Mouse (Mus musculus): ENCODE data around the gene Scn5a. TPM values are rescaled to one million over a fixed set of nuclear protein-coding genes. Genes with fewer than 3 reads are reported as not detected.

Gene Scn5a
- total RNA-seq, 2 experiments from 2014 or later = 0.39 to 0.45 TPM

DNA sequence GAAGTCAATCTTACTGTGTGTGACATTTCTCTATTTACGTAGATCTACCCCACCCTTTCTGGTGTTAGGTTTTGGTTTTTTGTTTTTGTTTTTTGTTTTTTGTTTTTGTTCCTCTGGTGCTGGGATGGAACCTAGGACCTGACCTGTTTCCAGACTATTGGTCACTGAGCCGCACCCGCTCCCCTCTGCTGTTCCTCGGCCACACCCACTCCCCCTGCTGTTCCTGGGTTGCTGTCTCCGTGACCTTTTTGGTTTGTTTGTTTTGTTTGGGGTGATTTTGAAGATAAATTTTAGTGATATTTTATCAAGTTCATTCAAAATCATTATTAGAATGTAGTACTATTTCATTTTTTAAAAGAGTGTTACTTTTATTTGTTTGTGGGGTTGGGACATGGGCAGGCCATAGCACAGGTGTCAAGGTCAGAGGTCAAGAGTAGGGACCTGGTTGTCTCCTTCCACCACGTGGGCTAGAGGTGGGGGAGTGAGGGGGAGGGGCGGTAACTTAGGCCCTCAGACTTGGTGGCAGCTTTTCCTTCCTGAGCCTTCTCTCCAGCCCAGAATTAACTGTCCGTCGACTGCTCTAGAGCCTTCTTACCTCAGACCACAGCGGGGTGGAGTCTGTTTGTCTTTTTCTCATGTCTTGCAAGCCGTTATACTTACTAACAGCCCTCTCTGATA, 73.7 kb downstream of the Scn5a start:
- DNase-seq = no peak

DNA sequence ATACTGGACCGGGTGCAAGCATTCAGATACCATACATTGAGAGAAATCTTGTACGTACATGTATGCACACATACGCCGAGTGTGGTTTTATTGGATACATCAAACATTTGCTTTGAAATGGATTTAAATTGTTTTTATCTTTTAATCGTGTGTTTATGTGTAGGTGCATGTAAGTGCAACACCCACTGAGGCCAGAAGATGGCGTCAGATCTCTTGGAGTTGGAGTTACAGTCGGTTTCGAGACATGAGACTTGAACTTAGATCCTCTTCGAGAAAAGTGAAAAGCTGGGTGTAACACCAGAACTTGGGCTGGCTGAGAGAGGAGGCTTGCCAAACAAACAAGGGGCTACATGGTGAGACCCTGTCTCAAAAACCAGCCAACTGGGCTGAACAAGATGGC, 75.2 kb downstream of the Scn5a start:
- DNase-seq = no peak

DNA sequence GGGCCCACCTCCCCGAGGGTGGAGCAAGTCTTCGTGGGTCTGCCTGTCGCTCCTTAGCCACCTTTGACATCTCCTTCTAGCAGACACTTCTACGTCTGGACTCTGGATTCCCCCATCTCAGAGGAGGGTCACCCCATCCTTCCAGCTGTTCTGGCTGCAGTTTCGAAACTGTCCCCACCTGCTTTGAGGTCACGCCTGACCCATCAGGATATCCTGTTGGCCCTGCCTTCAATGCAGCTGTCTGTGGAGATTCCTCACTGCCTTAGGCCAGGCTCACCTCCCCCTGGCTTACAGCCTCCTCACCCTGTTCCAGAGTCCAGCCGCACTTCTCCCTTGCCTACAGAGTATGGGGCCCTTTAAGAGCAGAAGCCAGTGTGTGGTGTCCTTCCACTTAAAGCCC, 79.9 kb downstream of the Scn5a start:
- no peak for DNase-seq

DNA sequence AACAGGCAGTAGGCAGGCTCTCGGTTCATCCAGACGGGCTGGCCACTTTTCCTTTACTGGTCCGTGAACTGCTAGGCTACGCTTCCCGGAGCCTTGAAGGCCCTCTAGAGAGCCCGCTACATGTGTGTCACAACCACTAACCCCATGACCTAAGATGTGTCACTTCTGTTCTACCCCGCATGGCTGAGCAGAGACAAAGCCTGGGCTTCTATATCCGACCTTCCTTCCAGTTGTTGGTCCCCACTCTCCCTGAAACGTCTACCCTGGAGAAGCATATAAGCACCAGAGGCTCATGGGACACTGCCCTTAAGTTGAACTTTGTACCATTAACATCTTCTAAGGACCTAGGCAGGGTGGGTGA, 80.6 kb downstream of the Scn5a start:
- DNase-seq = no peak

DNA sequence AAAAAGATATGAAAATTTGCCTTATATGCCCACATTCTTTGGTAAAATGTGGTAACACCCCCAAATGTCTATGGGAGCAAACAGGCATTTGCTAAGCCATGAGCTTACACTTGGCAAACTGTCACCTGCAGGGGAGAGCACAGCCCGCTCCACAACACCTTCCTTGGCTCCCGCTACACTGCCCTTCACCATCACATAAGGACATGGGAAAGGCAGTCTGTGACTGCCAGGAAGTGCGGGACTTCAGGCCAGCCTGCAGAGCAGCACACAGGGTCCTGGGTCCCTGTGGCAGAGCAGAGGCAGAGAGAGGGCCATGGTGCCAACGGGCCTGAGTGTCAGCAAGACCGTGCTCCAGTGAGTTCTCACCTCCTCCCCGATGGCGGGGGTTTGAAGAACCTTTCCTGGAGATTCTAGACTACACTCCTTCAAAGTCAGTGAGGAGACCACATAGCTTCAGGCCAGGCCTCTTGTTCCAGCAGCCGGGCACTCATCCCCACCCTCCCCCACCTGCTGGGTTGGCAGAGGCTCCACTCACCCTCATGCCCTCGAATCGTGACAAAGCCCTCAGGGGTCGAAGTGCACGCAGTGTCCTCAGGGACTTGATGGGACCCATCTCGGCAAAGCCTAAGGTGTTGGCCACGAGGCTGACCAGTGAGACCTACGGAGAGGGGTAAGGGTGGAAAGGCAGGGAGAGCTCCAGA, 81.1 kb downstream of the Scn5a start:
- no peak for DNase-seq

DNA sequence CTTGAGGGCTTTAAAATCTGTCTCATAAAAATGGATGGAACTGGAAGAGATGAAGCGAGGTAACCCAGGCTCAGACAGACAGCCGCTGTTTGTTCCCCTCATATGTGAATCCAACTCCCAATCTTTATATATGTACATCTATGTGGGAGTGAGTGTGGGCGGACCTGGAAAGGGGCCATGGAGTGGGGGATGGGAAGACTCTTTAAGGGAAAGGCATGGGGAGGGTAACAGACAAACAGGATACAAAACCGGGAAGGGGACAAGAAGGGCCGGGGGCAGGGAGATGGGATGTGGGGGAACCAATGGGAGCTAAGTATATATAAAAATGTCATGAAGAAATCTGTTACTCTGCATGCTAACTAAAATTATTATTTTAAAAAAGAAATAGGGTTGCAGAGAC, 81.9 kb downstream of the Scn5a start:
- no peak for DNase-seq

DNA sequence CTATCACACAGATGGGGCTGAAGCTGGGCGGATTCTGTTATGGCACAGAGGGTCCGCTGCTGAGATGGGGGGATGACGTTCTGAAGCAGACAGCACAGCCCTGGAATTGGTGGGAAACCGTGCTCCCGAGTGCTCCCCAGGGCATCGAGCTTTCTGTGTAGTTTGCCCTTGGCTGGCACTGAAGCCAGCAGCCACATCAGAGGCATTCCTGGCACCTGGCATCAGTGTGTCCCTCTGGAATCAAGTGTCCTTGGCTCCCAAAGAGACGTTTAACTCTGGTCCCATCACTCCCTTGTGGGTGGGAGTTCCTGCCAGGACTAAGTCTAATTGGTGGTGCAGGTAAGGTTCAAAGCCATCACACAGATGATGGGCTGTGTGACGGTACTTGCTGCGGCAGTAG, 82.5 kb downstream of the Scn5a start:
- peak; percentile 19 for DNase-seq

DNA sequence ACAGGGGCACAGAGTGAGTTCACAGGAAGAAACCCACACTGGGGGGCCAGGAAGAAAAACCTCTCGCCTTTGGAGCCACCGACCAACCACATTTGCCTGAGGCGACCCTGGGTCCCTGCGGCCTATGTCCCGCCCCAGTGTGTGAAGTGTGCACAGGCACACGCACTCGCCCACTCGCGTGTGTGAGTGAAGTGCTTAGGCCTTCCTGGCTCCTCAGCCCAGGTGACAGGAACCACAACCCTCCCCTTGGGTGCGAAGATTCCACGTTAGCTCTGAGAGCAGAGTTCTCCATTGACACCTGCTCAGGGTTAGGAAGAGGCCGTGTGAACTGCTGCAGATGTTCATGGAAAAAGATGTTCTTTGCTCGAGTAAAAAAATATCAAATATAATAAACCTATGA, 93.9 kb downstream of the Scn5a start:
- DNase-seq = no peak

DNA sequence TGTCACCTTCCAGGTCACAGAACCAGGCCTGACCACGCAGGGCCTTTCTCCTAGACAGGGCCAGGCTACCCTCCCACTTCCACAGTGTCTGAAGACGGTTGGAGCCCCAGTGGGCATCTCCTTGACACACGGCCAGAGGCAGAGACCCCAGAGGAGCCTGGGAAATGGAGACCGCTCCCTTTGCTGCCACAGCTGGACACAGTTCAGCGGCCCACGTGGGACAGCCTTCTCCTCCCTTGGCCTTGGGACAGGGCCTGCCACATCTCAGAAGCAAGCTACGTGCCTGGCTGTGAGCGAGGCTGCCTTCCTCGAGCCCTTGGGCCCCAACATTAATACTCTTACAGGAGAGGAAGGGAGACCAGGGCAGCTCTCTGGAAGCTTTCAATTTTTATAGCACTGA, 94.4 kb downstream of the Scn5a start:
- peak; percentile 25 for DNase-seq

DNA sequence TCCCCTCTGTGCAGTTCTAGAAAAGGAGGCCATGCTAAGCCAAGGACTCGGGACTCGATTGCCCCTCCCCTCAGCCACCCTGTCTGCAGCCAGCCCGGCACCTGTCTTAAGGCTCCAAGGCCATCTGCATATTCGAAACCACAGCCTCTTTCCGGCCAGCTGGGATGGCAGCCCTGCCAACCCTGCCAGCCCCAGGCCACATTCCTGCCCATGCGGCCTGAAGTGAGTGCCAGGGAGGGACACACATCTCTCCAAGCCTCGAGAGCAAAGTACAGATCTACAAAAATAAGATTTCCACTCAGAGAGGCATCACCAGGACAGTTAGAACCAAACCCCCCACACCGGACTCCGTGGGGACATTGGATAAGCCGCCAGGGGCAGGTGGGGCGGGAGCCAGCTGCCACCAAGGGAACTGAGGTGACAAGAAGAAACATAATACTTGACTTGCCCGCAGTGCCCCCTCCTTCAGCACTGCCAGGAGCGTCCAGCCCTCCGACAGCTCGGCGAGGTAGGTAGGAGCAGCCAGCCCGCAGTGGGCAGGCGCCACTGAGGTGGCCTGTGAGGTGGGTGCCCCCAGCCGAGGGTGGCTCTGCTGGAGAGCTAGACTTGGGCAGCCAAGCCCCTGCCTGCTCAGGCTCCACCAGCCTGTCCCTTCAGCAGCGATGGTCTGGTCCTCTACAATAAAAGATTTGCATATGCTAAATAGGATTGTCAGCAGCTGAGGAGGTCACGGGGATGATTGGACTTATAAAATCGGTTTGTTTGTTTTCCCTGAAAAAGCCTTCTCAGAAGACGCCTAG, 95.1 kb downstream of the Scn5a start:
- peak; percentile 33 for DNase-seq

DNA sequence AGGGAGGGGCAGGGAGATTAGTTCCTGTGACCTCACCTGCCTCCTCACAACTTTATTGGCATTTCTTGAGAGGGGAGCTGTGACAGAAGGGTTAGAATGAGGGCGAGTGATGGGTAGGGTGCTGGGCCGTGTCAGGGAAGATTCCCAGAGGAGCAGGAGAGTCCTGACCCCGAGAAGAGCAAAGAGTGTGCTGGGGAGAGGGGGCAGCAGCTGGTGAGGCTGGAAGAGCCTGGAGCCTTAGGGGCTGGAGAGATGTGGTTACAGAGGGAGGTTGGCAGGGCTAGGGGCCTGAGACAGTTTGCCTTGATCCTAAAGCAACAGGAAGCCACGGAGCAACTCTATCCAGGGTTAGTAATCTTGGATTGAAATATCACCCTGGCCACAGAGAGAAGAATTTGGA, 97.2 kb downstream of the Scn5a start:
- DNase-seq = no peak

DNA sequence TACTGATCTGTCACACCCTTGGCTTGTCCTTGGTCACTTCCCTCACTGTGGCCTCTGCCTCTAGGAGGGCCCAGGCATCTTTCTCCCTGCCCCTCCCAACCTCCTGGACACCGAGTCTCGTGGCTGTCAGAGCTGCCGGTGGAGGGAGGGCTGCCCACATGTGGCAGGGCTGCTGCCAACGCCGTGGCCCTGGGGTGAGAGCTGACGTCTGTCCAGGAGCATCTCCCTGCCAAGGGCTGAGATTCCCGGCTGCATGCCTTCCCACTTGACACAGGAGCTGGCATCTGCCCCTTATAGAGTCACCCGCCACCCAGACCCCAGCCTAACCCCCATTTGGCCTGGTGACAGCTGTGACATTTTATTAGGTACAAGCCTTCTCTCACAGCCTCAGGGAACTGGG, 99.5 kb downstream of the Scn5a start:
- peak; percentile 81 for DNase-seq

DNA sequence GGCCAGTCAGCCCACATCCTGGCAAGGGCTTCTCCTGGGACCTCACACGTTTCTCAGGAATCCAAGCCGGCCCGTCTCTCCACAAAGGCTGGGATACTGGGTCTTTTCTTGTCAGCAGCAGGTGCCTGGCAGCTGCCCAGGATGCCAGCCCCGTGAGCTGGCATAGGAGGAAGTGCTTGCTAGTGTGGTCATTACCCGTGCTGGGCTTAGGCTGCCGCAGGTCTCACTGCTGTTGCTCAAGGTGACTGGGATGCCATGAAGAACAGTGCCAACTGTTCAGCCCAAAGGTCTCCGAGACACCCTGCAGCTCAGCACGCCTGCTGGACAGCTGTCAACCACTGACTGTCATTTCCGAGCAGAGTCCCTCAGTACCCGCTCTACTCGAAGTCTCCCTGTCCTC, 100.5 kb downstream of the Scn5a start:
- no peak for DNase-seq

DNA sequence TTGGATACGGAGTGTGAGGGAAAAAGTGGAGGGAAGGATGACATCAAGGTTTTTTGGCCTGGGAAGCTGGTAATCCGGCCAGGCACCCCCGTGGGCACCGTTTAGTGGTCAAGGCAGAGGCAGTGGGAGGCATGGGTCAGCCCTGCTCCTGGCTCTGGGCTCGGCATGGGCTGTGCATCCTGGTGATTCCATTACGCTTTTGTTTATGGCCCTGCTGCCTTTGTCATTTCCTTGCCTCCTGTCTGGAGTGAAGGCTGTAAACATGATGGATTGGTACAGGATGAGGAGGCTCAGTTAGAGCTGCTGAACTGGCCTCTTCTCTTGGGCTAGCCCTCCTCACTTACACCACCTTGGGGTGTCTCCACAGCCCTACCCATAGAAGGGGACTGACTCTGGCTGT, 101.1 kb downstream of the Scn5a start:
- peak; percentile 16 for DNase-seq

DNA sequence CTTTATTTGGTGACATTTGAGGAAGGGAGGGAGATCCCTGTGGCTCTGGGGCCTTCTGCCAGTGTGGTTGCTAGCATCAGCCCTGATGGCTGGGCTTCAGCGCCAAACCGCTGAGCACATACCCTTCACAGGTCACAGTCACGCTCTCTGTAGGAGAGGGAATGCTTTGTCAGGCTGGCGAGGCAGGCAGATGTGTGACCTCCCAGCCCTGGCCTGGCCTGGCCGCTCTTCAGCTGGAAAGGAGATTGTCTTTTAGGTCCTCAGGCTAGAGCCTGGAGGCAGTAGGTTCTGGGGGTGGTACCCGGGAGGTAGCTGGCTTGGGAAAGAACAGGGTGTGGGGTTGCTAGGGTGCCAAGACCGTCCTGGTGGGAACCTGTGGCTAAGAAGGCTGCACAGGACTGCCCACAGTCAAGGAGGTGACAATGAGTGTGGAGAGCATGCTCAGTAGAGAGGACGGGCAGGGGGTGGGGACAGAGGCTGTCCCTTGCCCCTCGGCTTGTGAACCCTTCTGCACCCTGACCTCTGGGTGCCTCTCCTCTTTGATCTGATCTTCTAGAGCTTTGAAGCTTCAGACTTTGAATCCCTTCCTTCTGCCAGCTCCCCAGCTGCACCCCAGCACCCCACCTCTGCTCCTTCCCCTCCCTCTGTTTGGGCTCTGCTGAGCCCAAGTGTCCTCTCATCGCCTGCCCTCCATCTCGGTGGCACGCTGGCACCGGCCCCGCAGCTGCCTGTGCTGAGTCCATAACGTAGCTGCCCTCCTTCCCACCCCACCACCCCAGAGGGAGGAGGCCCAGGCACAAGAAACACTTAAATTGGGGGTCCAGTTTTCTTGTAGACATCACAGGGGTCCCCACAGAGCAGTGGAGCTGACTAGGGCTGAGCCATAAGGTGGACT, 103.9 kb downstream of the Scn5a start:
- DNase-seq = no peak

DNA sequence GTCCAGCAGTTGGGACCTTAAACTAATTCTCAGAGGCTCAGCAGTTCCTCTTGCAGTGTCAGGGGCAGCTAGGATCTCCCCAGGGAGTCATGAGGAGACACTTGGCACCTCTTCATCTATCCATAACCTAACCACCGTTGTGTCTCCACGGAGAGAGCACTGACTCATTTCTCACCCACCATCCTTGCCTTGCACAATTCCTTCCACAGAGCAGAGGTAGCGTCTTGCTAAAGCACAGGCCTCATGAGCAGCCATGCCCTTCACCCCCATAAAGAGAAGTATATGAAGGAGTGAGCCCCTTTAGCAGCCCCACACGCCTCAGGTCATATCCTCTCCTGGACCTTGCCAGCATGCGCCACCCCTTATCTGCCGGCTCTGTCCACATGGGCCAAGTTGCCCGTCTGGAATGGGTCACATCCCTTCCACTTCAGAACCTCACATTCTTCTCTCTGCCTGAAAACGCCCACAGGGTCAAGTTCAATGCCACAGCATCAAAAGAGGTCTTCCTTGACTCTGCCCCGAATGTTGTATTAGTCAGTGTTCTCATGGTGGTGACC, 105.1 kb downstream of the Scn5a start:
- DNase-seq = no peak

DNA sequence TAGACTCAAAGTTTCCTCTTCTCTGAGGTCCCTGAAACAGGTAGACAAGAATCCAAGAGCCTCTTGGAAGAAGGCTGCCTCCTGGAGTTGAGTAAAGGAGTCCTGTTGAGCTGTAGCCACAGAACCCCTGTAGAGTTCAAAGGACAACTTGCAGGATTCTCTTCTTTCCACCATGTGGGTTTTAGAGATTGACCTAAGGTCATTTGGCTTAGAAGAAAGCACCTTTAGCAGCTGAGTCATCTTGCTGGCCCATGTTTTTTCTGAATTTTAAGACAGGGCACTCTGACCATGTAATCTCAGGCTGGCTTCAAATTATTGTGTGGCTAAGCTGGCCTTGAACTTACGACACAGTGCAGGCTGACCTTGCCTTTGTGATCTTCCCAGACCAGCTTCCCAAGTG, 105.8 kb downstream of the Scn5a start:
- DNase-seq = no peak

DNA sequence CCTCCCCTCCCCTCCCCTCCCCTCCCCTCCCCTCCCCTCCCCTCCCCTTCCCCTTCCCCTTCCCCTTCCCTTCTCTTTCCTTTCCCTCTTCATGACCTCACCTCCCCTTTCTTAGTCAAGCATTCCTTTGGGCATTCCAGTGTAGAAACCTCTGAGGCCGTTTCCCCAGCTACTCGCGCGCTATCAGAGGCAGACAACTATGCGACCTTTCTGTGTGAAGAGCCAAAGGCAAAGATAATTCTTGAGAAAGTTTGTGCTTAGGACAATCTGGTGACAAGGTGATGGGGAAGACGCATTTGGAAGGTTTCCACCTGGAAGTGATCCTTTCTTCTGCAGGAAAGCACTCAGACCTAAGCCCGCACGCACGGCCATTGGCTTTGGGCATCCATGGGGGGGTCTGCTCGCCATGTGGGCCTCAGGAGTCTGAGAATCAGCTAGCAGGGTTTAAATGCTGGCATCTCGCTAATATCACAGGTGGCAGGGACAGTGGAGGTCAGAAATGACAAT, 106.4 kb downstream of the Scn5a start:
- no peak for DNase-seq

DNA sequence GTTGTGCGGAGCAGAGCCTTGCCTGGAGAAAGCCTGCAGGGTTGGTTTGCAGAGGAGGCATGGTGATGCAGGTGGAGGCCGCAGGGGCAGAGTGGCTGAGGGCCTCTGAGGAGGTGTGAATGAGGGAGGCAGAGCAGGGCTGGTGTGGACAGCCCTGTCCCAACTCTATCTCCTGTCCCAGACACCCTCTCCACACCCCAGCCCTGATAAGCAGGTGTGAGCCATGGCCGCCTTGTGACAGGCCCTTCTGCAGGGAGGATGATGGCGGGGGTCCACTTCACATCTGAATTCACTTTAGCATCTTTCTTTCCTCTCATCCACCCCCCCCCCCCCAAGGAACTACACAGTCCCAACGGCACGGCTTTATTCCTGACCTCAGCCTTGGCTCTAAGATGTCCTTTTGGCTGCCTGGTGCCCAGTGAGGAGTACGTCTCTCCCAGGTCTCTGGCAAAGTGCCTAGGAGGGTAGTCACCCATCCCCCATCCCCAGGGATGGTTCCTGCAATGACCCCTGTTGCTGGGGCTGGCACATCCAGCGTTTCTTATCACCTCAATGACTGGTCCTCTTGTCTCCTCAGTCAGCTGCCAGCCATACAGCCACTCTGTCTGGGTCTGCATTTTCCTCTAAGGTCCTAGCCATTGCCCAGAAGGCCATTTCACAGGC, 109.0 kb downstream of the Scn5a start:
- peak; percentile 26 for DNase-seq

DNA sequence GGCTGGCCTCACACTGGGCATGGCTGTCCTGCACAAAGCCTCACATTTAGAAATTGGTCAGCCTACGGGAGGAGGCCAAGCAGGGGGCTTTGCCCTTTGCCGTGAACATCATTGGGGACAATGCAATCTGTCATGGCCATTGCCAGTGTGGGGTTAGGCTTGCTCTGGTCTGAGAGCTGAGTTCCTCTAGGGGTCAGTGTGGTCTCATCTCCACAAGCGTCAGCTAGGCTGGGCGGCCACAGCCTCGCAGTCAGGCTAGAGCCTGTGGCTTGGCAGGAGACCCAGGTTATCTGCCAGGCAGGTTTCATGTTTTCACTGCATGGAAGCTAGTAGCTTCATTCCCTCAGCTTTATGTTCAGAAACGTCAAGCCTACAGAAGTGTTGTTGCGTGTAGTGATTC, 113.2 kb downstream of the Scn5a start:
- peak; percentile 60 for DNase-seq

DNA sequence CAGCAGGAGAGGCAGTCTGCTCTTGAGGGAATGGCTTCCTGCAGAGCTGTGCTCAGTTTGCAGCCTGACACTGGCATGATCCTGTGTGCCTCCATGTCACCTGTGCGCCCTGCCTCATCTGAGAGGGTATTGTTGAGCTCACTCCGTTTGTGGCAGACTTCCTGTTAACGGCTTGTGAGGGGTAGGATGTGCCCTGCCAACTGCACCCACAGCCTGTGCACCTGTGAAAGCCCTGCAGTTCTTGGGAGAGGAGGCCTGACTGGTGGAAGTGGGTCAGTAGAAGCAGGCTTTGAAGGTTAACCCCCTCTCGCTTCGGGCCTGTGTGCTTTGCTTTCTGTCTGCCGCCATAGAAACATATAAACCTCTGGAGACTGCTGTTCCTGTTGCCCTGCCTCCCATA, 113.8 kb downstream of the Scn5a start:
- no peak for DNase-seq

All from adrenal gland, postnatal 10 days (tissue).